Mouse (Mus musculus): ENCODE measurements around the gene Dbil5. TPM values are rescaled to one million over a fixed set of nuclear protein-coding genes. Genes with fewer than 3 reads are reported as not detected.

The Dbil5 gene
- polyA plus RNA-seq, 1 experiment = not detected

GRCm38 (mm10) chr11:76246439-76246838 is 29.0 kb downstream of the Dbil5 start:
- TF ChIP-seq CTCF (IDR thresholded peaks at IDR 0.05; ENCODE audit: insufficient read depth, low read depth, low read length) = no peak
- no peak for TF ChIP-seq POLR2A (IDR thresholded peaks at IDR 0.05; ENCODE audit: insufficient read depth, low read depth, low read length)
- H3K27ac ChIP-seq (ENCODE audit: insufficient read depth, low read depth, low read length) = no peak overlapping the region
- no peak overlapping the region for H3K4me3 ChIP-seq (ENCODE audit: insufficient read depth, low read depth, low read length)
- peaks cover 2% of the 10 kb centered on the region; the same call in 1 of the 2 replicates for H3K4me1 ChIP-seq (ENCODE audit: control insufficient read depth, insufficient read depth, low read length)

GRCm38 (mm10) chr11:76247239-76247638 is 29.8 kb downstream of the Dbil5 start:
- Histone ChIP-seq H3K27ac (ENCODE audit: insufficient read depth, low read depth, low read length) (no peak overlapping the region), H3K4me3 (ENCODE audit: insufficient read depth, low read depth, low read length) (no peak overlapping the region), H3K4me1 (ENCODE audit: control insufficient read depth, insufficient read depth, low read length) (peaks cover 2% of the 10 kb centered on the region; the same call in 1 of the 2 replicates)
- TF ChIP-seq POLR2A (IDR thresholded peaks at IDR 0.05; ENCODE audit: insufficient read depth, low read depth, low read length) = no peak
- TF ChIP-seq CTCF (IDR thresholded peaks at IDR 0.05; ENCODE audit: insufficient read depth, low read depth, low read length) = no peak
- WGBS = 51% methylated on average over 2 of the region's 2 CpGs

GRCm38 (mm10) chr11:76252036-76252435 is 34.6 kb downstream of the Dbil5 start:
- Histone ChIP-seq H3K4me3 (ENCODE audit: insufficient read depth, low read depth, low read length) (no peak overlapping the region), H3K27ac (ENCODE audit: insufficient read depth, low read depth, low read length) (no peak overlapping the region), H3K4me1 (ENCODE audit: control insufficient read depth, insufficient read depth, low read length) (peaks cover 21% of the 10 kb centered on the region)
- WGBS = 60% methylated on average over 3 of the region's 3 CpGs
- TF ChIP-seq POLR2A (IDR thresholded peaks at IDR 0.05; ENCODE audit: insufficient read depth, low read depth, low read length) = no peak
- TF ChIP-seq CTCF (IDR thresholded peaks at IDR 0.05; ENCODE audit: insufficient read depth, low read depth, low read length) = no peak

- no peak overlapping the region for H3K4me3 ChIP-seq (ENCODE audit: insufficient read depth, low read depth, low read length)
- H3K27ac ChIP-seq (ENCODE audit: insufficient read depth, low read depth, low read length) = no peak overlapping the region
- WGBS = 33% methylated on average over 5 of the region's 5 CpGs
- TF ChIP-seq CTCF (IDR thresholded peaks at IDR 0.05; ENCODE audit: insufficient read depth, low read depth, low read length) = peak; percentile 66
- TF ChIP-seq POLR2A (IDR thresholded peaks at IDR 0.05; ENCODE audit: insufficient read depth, low read depth, low read length) = no peak
- H3K4me1 ChIP-seq (ENCODE audit: control insufficient read depth, insufficient read depth, low read length) = peaks cover 31% of the 10 kb centered on the region
Measured at GRCm38 (mm10) chr11:76253145-76253917, 35.9 kb downstream of the Dbil5 start.

GRCm38 (mm10) chr11:76253918-76254264 is 36.5 kb downstream of the Dbil5 start:
- no peak overlapping the region for H3K4me3 ChIP-seq (ENCODE audit: insufficient read depth, low read depth, low read length)
- 47% methylated on average over 4 of the region's 4 CpGs for WGBS
- no peak overlapping the region for H3K27ac ChIP-seq (ENCODE audit: insufficient read depth, low read depth, low read length)
- H3K4me1 ChIP-seq (ENCODE audit: control insufficient read depth, insufficient read depth, low read length) = peaks cover 31% of the 10 kb centered on the region
- TF ChIP-seq POLR2A (IDR thresholded peaks at IDR 0.05; ENCODE audit: insufficient read depth, low read depth, low read length) = no peak
- TF ChIP-seq CTCF (IDR thresholded peaks at IDR 0.05; ENCODE audit: insufficient read depth, low read depth, low read length) = no peak

- peaks cover 38% of the 10 kb centered on the region for H3K4me1 ChIP-seq (ENCODE audit: control insufficient read depth, insufficient read depth, low read length)
- WGBS = 38% methylated on average over 4 of the region's 4 CpGs
- TF ChIP-seq POLR2A (IDR thresholded peaks at IDR 0.05; ENCODE audit: insufficient read depth, low read depth, low read length) = no peak
- no peak for TF ChIP-seq CTCF (IDR thresholded peaks at IDR 0.05; ENCODE audit: insufficient read depth, low read depth, low read length)
- no peak overlapping the region for H3K4me3 ChIP-seq (ENCODE audit: insufficient read depth, low read depth, low read length)
- H3K27ac ChIP-seq (ENCODE audit: insufficient read depth, low read depth, low read length) = no peak overlapping the region
Measured at GRCm38 (mm10) chr11:76255431-76256001, 38.1 kb downstream of the Dbil5 start.

GRCm38 (mm10) chr11:76256129-76256528 is 38.7 kb downstream of the Dbil5 start:
- TF ChIP-seq CTCF (IDR thresholded peaks at IDR 0.05; ENCODE audit: insufficient read depth, low read depth, low read length) (no peak), POLR2A (IDR thresholded peaks at IDR 0.05; ENCODE audit: insufficient read depth, low read depth, low read length) (no peak)
- Histone ChIP-seq H3K4me3 (ENCODE audit: insufficient read depth, low read depth, low read length) (no peak overlapping the region), H3K27ac (ENCODE audit: insufficient read depth, low read depth, low read length) (no peak overlapping the region), H3K4me1 (ENCODE audit: control insufficient read depth, insufficient read depth, low read length) (peaks cover 44% of the 10 kb centered on the region)
- WGBS = 74% methylated on average over 5 of the region's 5 CpGs

- Histone ChIP-seq H3K4me1 (ENCODE audit: control insufficient read depth, insufficient read depth, low read length) (peaks cover 44% of the 10 kb centered on the region), H3K27ac (ENCODE audit: insufficient read depth, low read depth, low read length) (no peak overlapping the region), H3K4me3 (ENCODE audit: insufficient read depth, low read depth, low read length) (no peak overlapping the region)
- 75% methylated on average over 4 of the region's 4 CpGs for WGBS
- no peak for TF ChIP-seq POLR2A (IDR thresholded peaks at IDR 0.05; ENCODE audit: insufficient read depth, low read depth, low read length)
- no peak for TF ChIP-seq CTCF (IDR thresholded peaks at IDR 0.05; ENCODE audit: insufficient read depth, low read depth, low read length)
Measured at GRCm38 (mm10) chr11:76257386-76257785, 40.0 kb downstream of the Dbil5 start.

- TF ChIP-seq CTCF (IDR thresholded peaks at IDR 0.05; ENCODE audit: insufficient read depth, low read depth, low read length) = no peak
- TF ChIP-seq POLR2A (IDR thresholded peaks at IDR 0.05; ENCODE audit: insufficient read depth, low read depth, low read length) = no peak
- 78% methylated on average over 6 of the region's 6 CpGs for WGBS
Measured at GRCm38 (mm10) chr11:76258511-76258910, 41.1 kb downstream of the Dbil5 start.

More at GRCm38 (mm10) chr11:76258511-76258910, 41.1 kb downstream of the Dbil5 start:
- H3K4me3 ChIP-seq (ENCODE audit: insufficient read depth, low read depth, low read length) = no peak overlapping the region
- no peak overlapping the region for H3K27ac ChIP-seq (ENCODE audit: insufficient read depth, low read depth, low read length)
- H3K4me1 ChIP-seq (ENCODE audit: control insufficient read depth, insufficient read depth, low read length) = peaks cover 48% of the 10 kb centered on the region
